Mouse (Mus musculus): Measurements from ENCODE around the gene Cdh3. TPM values are rescaled to one million over a fixed set of nuclear protein-coding genes. Genes with fewer than 3 reads are reported as not detected.

The Cdh3 gene
- polyA plus RNA-seq, 1 experiment from 2014 or later = 21.5 TPM

DNA sequence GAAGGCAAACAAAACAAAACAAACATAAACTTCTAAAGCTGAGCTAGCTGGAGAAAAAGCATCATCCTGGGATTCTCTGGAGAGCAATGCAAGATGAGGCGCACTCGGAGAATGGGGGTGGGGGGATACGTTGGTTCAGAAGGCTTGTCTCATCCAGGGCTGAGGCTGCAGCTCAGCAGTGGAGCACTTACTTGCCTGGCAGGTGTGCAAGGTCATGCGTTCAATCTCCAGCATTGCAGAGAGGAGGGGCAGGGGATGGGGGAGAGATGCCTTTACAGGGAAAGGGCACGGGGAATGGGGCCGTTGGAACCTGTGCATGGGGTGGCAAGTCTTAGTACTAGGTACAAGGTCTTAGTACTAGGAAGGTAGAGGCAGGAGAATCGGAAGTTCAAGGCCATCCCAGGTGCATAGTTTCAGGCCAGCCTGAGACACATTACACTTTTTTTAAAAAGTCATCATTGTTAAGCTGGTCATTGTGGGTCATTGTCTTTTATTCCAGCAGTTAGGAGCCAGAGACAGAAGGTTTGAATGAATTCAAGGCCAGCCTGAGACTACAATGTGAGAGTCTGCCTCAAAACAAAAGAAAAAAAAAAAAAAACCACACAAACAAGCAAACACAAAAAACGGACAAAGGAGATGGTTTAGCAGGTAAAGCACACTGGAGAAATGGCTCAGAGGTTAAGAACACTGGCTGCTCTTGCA is 1.5 kb upstream of the Cdh3 start:
- no peak for ATAC-seq (ENCODE audit: insufficient number of reproducible peaks, insufficient read depth, low FRiP score, low TSS enrichment, low read depth)
- H3K27ac ChIP-seq = no peak overlapping the region
- no peaks in the 10 kb centered on the region for H3K9me3 ChIP-seq
- no peak overlapping the region for H3K9ac ChIP-seq
- H3K27me3 ChIP-seq = peaks cover 41% of the 10 kb centered on the region
- H3K4me1 ChIP-seq = peaks cover 60% of the 10 kb centered on the region
- 49% methylated on average over 8 of the region's 8 CpGs for WGBS
- no peaks in the 10 kb centered on the region for H3K36me3 ChIP-seq
- H3K4me2 ChIP-seq = no peak overlapping the region
- no peak overlapping the region for H3K4me3 ChIP-seq

- peaks cover 41% of the 10 kb centered on the region for H3K27me3 ChIP-seq
- peaks cover 50% of the 10 kb centered on the region for H3K4me1 ChIP-seq
- no peaks in the 10 kb centered on the region for H3K9me3 ChIP-seq
- peak overlapping the region; percentile 53 for H3K4me3 ChIP-seq
- peak overlapping the region; percentile 74 for H3K4me2 ChIP-seq
- 0 out of 2 replicates have a peak, but pooled peaks have one; percentile 5 for ATAC-seq (ENCODE audit: insufficient number of reproducible peaks, insufficient read depth, low FRiP score, low TSS enrichment, low read depth)
- no peaks in the 10 kb centered on the region for H3K36me3 ChIP-seq
- under 1% methylated on average over 22 of the region's 22 CpGs for WGBS
- peak overlapping the region; percentile 71 for H3K27ac ChIP-seq
- H3K9ac ChIP-seq = peak overlapping the region; percentile 69
These were observed 392 bp downstream of the Cdh3 start for GRCm38 (mm10) chr8:106511065-106511501.

DNA sequence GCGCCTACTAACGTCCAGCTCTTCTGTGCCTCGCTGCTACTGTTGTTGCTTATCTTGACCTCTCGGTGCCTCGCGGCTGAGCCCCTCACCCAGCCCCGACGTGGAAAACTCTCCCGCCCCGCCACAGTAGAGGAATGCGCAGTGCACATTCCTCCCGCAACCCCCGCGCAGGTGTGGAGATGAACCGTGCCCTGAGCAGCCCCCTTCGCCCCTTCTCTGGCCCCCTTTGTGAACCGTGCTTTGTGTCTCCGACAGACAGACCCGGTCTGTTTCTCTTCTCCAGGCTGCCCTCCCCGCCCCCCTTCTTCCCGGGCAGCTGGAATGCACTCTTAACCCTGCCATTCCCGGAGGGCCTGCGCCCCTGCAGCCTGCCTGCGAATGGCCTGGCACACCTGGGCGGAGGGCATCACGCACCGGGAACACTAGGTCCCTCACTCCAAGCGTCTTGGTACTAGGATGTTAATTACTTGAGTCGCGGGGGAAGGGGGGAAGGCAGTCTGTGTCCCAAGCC is 895 bp downstream of the Cdh3 start:
- peak; percentile 33; the same call in 1 of the 2 replicates for ATAC-seq (ENCODE audit: insufficient number of reproducible peaks, insufficient read depth, low FRiP score, low TSS enrichment, low read depth)

GRCm38 (mm10) chr8:106512475-106513150 is 1.9 kb downstream of the Cdh3 start:
- H3K9ac ChIP-seq = peak overlapping the region; percentile 69; the same call in 1 of the 2 replicates
- H3K36me3 ChIP-seq = no peaks in the 10 kb centered on the region
- ATAC-seq (ENCODE audit: insufficient number of reproducible peaks, insufficient read depth, low FRiP score, low TSS enrichment, low read depth) = no peak
- H3K4me1 ChIP-seq = peaks cover 46% of the 10 kb centered on the region
- H3K9me3 ChIP-seq = no peaks in the 10 kb centered on the region
- H3K27ac ChIP-seq = peak overlapping the region; percentile 22; the same call in 1 of the 2 replicates
- 32% methylated on average over 7 of the region's 7 CpGs for WGBS
- peak overlapping the region; percentile 74 for H3K4me2 ChIP-seq
- peaks cover 33% of the 10 kb centered on the region for H3K27me3 ChIP-seq
- peak overlapping the region; percentile 53 for H3K4me3 ChIP-seq

More for the DNA sequence above, 895 bp downstream of the Cdh3 start:
- peak overlapping the region; percentile 69 for H3K9ac ChIP-seq
- H3K27me3 ChIP-seq = peaks cover 41% of the 10 kb centered on the region
- no peaks in the 10 kb centered on the region for H3K36me3 ChIP-seq
- peak overlapping the region; percentile 71 for H3K27ac ChIP-seq
- H3K9me3 ChIP-seq = no peaks in the 10 kb centered on the region
- peaks cover 50% of the 10 kb centered on the region for H3K4me1 ChIP-seq
- WGBS = under 1% methylated on average over 29 of the region's 30 CpGs
- peak overlapping the region; percentile 53 for H3K4me3 ChIP-seq
- peak overlapping the region; percentile 74 for H3K4me2 ChIP-seq

GRCm38 (mm10) chr8:106515946-106516479 is 5.3 kb downstream of the Cdh3 start:
- no peaks in the 10 kb centered on the region for H3K9me3 ChIP-seq
- WGBS = 24% methylated on average over 1 of the region's 1 CpGs
- no peak overlapping the region for H3K9ac ChIP-seq
- no peak overlapping the region for H3K27ac ChIP-seq
- no peak overlapping the region for H3K4me2 ChIP-seq
- peaks cover 9% of the 10 kb centered on the region for H3K27me3 ChIP-seq
- H3K4me3 ChIP-seq = no peak overlapping the region
- no peaks in the 10 kb centered on the region for H3K36me3 ChIP-seq
- no peak for ATAC-seq (ENCODE audit: insufficient number of reproducible peaks, insufficient read depth, low FRiP score, low TSS enrichment, low read depth)
- H3K4me1 ChIP-seq = peaks cover 39% of the 10 kb centered on the region

DNA sequence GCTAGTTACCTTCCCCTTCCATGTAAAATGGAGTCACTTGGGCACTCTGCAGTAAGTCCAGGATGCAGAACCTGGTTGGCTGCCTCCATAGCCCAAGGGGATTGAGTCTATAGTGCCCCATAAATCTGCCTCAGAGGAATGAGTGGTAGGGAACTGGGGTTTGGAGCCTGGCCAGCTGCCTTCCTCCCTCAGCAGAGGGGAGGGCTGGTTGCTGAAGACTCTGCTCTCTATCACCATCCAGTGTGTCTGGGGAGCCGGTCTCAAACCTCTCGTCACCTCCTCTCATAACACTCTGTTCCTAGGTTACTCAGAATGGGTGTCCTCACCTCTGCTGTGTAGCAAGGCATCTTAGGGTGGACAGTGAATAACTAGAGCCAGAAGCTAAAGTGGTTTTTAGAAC is 5.9 kb downstream of the Cdh3 start:
- no peak overlapping the region for H3K9ac ChIP-seq
- no peak overlapping the region for H3K27ac ChIP-seq
- WGBS = 67% methylated on average over 2 of the region's 2 CpGs
- H3K27me3 ChIP-seq = peaks cover 4% of the 10 kb centered on the region; the same call in 1 of the 2 replicates
- H3K9me3 ChIP-seq = no peaks in the 10 kb centered on the region
- H3K4me3 ChIP-seq = no peak overlapping the region
- no peak for ATAC-seq (ENCODE audit: insufficient number of reproducible peaks, insufficient read depth, low FRiP score, low TSS enrichment, low read depth)
- no peak overlapping the region for H3K4me2 ChIP-seq
- no peaks in the 10 kb centered on the region for H3K36me3 ChIP-seq
- H3K4me1 ChIP-seq = peaks cover 38% of the 10 kb centered on the region

DNA sequence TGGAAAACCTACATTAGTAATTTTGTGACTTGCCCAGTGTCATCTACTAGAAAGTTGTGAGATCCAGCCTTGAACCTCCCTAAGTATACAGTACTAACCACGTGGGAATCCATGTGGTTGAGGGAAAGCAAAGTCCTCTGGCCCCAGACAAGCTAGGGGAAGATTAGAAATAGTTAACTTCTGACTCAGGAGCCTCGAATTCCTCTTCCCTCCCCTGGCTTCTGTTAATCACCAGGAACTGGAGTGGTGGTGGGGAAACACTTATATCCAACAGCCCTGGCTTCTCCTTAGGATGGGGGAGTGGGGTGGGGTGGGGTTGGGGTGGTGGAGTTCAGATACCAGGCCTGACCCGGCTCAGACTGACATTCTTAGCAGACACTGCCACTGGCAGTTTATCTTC is 8.1 kb downstream of the Cdh3 start:
- no peaks in the 10 kb centered on the region for H3K9me3 ChIP-seq
- no peak overlapping the region for H3K4me3 ChIP-seq
- H3K27me3 ChIP-seq = no peaks in the 10 kb centered on the region
- H3K27ac ChIP-seq = peak overlapping the region; percentile 5; the same call in 1 of the 2 replicates
- H3K9ac ChIP-seq = no peak overlapping the region
- peaks cover 35% of the 10 kb centered on the region for H3K4me1 ChIP-seq
- 17% methylated on average over 3 of the region's 3 CpGs for WGBS
- H3K4me2 ChIP-seq = no peak overlapping the region
- no peak for ATAC-seq (ENCODE audit: insufficient number of reproducible peaks, insufficient read depth, low FRiP score, low TSS enrichment, low read depth)
- H3K36me3 ChIP-seq = no peaks in the 10 kb centered on the region

DNA sequence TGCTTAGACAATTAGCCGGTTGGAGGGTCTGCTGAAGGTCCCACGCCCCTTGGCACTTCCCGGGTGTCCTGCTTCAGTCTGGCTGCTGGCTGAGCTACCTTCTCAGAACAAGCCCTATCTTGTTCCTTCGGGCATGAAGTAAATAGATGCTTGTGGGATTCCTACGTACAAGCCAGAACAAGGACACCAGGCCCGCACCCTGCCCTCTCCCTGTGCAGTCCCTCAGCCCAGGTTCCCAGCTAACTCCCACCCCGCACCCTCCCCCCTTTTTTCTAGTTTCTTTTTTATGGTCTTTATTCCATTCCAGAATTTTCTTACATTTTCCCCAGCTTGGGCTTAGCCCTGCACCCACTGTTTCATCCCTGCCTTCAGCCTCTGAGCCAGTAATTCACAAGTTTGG is 9.9 kb downstream of the Cdh3 start:
- no peaks in the 10 kb centered on the region for H3K36me3 ChIP-seq
- H3K27me3 ChIP-seq = no peaks in the 10 kb centered on the region
- H3K9me3 ChIP-seq = no peaks in the 10 kb centered on the region
- WGBS = 69% methylated on average over 7 of the region's 7 CpGs
- no peak overlapping the region for H3K9ac ChIP-seq
- peaks cover 35% of the 10 kb centered on the region for H3K4me1 ChIP-seq
- no peak overlapping the region for H3K4me2 ChIP-seq
- no peak overlapping the region for H3K4me3 ChIP-seq
- ATAC-seq (ENCODE audit: insufficient number of reproducible peaks, insufficient read depth, low FRiP score, low TSS enrichment, low read depth) = no peak
- peak overlapping the region; percentile 39; the same call in 1 of the 2 replicates for H3K27ac ChIP-seq

GRCm38 (mm10) chr8:106521845-106522244 is 11.2 kb downstream of the Cdh3 start:
- no peaks in the 10 kb centered on the region for H3K36me3 ChIP-seq
- ATAC-seq (ENCODE audit: insufficient number of reproducible peaks, insufficient read depth, low FRiP score, low TSS enrichment, low read depth) = no peak
- H3K27ac ChIP-seq = peak overlapping the region; percentile 55
- no peaks in the 10 kb centered on the region for H3K27me3 ChIP-seq
- no peak overlapping the region for H3K4me3 ChIP-seq
- WGBS = 35% methylated on average over 9 of the region's 9 CpGs
- no peak overlapping the region for H3K9ac ChIP-seq
- peaks cover 35% of the 10 kb centered on the region for H3K4me1 ChIP-seq
- H3K9me3 ChIP-seq = no peaks in the 10 kb centered on the region
- no peak overlapping the region; the same call in 1 of the 2 replicates for H3K4me2 ChIP-seq

DNA sequence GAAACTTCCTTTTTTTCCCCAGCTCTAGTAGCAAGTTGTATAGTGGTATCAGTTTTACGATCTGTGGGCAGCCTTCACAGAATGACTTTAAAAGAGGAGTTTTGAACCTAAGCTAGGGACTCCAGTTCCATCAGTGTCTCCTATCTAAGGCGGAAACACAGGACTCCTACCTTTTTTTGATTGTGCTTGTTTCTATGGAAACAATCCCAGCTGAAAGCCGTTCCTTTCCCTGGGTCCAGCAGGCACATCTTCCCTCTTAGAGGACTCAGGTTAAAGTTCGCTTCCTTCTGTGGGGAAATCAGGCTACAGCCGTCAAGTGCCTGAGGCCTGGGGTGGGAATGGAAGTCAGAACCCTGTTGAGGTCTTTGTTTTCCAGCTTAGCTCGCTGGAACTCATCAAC is 16.0 kb downstream of the Cdh3 start:
- whole genome bisulfite sequencing = 32% methylated on average over 6 of the region's 6 CpGs
- Histone ChIP-seq H3K27me3 (no peaks in the 10 kb centered on the region), H3K9ac (no peak overlapping the region), H3K4me1 (peaks cover 17% of the 10 kb centered on the region; the same call in 1 of the 2 replicates), H3K4me3 (no peak overlapping the region), H3K9me3 (no peaks in the 10 kb centered on the region), H3K36me3 (no peaks in the 10 kb centered on the region), H3K4me2 (no peak overlapping the region), H3K27ac (no peak overlapping the region)
- no peak for ATAC-seq (ENCODE audit: insufficient number of reproducible peaks, insufficient read depth, low FRiP score, low TSS enrichment, low read depth)

DNA sequence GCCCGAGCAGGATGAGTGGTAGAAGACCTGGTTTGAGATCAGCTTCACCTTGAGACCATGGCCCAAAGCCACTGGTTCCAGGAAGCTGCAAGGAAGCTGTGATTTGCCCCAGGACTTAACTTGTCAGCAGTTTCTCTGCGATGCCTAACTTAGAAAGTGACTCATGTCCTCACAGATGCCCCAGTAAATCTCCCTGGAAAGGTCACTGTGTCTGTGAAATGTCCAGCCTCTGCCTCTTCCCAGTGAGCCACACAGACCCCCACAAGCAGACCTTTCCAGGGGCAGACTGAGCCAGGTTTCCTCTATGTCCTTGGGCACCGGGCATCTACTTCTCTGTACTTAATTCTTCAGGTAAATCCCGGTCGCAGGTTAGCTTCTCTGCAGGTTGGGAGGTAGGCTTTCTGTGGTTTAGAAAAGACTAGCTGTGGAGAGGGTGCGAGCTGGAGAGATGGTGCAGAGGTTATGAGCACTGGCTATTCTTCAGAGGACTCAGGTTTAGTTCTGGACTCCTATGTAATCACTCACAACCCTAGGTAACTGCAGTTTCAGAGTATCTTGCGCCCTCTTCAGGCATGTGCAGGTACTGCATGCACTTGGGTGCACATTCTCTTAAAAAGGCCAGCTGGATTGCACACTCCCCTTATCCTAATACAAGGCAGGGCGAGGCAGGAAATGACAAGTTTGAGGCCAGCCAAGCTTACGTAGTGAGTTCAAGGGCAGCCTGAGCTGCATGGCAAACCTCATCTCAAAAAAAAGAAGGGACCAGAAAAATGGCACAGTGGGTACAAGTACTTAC is 16.7 kb downstream of the Cdh3 start:
- no peak overlapping the region for H3K4me2 ChIP-seq
- H3K27me3 ChIP-seq = no peaks in the 10 kb centered on the region
- WGBS = 81% methylated on average over 9 of the region's 9 CpGs
- ATAC-seq (ENCODE audit: insufficient number of reproducible peaks, insufficient read depth, low FRiP score, low TSS enrichment, low read depth) = 0 out of 2 replicates have a peak, but pooled peaks have one; percentile 34
- no peaks in the 10 kb centered on the region for H3K9me3 ChIP-seq
- no peak overlapping the region for H3K4me3 ChIP-seq
- H3K36me3 ChIP-seq = no peaks in the 10 kb centered on the region
- H3K4me1 ChIP-seq = peaks cover 10% of the 10 kb centered on the region; the same call in 1 of the 2 replicates
- no peak overlapping the region for H3K9ac ChIP-seq
- H3K27ac ChIP-seq = no peak overlapping the region
